Mouse (Mus musculus) CD4-positive, CD25-positive, alpha-beta regulatory T cell, adult 2 months (primary cell): ENCODE results near the gene Glrx.
"Not testable (repeated sequence)": the region's sequence is repeated elsewhere in the genome, so short reads cannot be mapped to it uniquely, and the experiment has no call there.

ENCODE experiments used
- DNase-seq: peaks from one replicate; pipeline ENCODE4 v3.0.0-alpha.2; 2012; ENCODE audit warnings: low read depth, low spot score

The Glrx gene

GRCm38 (mm10) chr13:75833499-75833898 lies 6.2 kb upstream of the Glrx start:
- no peak for DNase-seq

- no peak for DNase-seq
Observed at GRCm38 (mm10) chr13:75835461-75835860, 4.2 kb upstream of the Glrx start.

- DNase-seq: no peak
Observed at GRCm38 (mm10) chr13:75838506-75838905, 1.2 kb upstream of the Glrx start.

DNA sequence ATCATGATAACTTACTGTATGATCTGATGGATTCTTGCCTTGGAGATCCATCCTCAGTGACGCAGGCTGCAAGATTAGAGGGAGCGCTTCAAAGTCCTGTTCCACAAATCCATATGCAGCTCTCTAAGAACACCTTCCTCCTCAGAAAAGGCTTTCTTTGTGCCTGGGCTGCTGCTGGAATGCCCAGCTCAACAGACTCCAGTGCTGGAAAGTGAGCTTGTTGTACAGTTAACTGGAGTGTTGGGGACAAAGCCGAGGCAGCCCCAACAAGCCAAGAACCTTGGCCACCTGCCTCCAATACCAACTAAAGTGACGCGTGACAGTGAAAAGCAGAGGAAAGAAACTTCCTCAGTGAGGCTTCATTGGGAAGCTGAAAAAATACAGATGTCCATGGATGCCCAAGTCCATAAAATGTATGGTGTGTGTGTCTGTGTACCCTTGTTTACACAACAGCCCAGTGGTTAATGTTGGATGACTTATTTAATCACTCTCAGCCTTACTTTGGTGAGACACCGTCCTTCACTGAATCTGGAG lies 1.2 kb downstream of the Glrx start:
- no peak for DNase-seq

DNA sequence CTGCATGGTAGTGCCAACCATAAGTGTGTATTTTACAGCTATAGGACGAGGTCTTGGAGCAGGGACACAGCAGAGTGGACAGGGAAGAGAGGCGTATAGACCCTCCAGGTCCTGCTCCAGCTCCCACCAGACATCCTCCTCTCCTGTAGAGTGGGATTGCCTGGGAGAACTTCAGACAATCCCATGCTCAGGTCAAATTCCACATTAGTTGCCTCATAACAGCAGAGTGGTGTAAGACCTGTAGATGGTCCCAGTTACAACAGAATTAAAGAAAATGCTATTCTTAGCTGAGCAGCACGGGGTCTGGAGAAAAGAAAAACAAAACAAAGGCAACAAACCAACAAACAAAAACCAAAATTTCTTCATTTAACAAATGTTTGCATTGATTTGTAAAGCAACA lies 2.3 kb downstream of the Glrx start:
- no peak for DNase-seq

DNA sequence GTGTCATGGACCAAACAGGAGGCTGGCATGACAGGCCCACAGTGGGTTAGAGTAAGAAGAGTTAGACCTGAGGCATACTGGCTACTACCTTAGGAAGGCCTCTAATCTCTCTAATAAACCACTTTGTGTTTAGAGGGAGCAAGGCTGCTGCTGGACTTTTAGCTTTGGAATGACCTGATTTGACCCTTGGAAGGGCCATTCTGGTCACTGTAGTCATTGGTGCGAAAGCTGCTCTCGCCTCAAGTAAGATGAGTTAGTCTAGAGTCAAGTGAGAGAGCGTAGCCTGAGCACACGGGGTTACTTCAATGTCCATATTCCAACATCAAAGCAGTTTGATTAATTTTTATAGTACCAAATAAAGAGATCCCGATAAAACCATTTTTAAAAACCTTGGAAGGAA lies 3.7 kb downstream of the Glrx start:
- DNase-seq: no peak

GRCm38 (mm10) chr13:75843993-75844683 lies 4.5 kb downstream of the Glrx start:
- peak; percentile 31 for DNase-seq

DNA sequence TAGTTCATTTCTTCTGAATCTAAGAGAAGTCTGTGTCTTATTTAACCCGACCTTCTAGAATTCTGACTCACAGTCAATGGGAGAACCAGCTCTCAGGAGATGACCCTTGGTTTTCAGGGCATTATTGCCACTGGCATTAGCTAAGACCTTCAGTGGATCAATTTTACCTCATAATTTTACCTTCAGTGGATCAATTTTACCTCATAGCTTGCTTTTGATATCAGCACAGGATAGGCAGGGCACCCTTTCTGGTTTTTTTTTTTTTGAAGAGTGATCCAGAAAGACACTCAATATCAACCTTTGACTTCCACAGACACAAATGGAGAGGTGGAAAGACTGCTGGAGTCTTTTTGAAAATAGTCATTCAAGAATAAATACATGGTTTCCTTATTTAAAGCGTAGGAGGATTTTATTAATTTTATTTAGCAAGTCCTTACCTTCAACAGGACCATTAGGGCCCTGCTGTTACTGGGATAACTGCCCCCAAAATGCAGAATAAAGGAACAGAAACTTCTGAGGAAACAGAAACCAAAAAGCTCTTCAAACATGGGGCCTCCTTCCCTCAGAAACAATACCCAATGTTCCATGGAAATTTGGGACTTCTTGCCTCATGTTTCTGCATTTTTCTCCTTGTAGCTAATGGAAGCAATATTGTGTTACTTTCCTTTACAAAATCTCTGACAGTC lies 5.3 kb downstream of the Glrx start:
- DNase-seq: no peak

DNA sequence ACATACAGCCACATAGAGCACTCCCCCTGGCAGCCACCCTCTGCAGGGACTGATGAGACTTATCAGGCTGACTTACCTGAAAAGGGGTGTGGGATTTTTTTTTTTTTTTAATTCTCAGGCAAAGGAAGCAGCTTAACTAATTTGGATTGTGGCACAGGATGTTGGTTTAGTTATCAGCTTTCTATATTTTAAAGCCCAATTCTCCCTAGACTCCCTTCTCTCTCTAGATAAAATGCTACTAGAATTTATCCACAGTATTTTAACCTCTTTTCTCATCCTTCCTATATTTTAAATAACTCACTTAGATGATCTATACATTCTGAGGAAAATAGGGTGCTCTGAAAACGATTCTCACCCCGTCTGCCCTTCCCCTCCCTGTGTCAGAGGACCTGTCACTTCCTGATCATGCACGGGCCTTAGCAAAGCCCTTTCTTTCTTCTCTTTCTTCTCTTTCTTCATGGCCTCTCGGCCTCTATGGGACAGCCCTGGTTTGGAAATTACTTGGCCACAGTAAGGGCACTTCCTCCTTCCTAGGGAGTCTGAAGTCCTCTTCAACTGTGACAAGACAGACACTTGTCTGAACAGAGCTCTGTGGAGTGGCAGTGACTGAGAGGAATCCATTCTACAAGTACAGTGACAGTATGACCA lies 6.0 kb downstream of the Glrx start:
- DNase-seq: no peak

DNA sequence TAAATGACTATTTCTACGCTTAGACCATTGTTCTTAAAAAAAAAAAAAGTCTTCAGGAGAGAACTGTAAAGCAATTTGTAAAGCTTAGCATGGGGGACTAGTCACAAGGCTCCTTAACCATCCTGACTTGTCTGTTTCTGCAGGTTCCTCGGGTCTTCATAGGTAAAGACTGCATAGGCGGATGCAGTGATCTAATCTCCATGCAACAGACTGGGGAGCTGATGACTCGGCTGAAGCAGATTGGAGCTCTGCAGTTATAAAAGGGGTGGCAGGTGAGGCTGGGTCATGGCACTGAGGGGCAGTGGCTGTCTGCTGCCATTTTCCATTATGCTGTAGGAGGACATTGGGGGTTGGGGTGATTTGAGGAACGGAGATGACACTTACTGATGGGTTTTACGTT lies 7.4 kb downstream of the Glrx start:
- DNase-seq: no peak

DNA sequence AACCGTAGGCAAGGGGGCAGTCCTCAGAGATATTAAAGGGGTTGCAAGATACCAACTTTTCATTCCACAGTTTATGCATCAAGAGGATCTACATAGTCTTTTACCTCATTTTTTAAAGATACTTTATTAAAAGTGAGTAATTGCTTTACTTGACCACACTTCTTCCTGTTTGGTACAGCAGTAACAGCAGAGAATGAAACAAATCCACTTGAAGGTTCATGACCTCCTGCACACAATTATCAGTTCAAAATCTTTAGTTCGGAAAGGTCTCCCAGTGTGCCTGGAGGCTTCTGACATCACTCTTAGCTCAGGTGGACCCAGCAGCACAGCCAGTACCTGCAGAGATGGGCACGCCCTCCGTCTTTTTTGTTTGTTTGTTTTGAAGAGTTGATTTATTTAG lies 12.4 kb downstream of the Glrx start:
- no peak for DNase-seq

GRCm38 (mm10) chr13:75853118-75853517 lies 13.4 kb downstream of the Glrx start:
- DNase-seq: no peak

GRCm38 (mm10) chr13:75859264-75859844 lies 19.7 kb downstream of the Glrx start:
- no peak for DNase-seq

DNA sequence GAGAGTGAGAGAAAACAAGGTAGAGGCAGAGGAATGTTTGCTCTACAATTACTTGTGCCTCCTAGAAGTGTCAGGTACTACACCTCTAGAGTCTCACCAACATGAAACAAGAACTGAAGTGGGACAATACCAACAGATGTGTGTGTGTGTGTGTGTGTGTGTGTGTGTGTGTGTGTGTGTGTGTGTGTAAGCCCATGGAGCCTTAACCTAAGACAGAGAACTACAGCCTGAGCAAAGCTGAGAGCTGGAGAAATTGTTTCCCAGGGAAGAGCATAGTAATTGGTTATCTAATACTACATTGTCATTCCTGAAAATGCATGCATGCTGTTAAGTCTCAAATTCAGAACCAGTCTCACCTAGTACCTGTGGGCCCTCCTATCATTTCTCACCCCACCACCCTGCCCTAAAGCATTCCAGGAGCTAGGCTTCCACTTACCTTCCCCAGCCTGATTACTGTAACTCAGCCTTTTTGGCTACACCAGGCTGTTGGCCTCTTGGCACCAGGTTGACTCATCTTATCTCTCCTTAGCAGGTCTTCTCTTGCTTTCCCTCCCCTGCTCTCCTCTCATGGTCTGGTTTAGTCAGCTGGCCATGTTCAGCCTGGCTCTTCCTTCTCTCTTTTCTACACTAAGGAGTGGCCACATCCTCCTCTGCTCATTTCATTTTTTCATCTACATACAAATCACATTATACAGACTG lies 26.0 kb downstream of the Glrx start:
- no peak for DNase-seq

- DNase-seq: no peak
Observed at GRCm38 (mm10) chr13:75867876-75868275, 28.2 kb downstream of the Glrx start.

DNA sequence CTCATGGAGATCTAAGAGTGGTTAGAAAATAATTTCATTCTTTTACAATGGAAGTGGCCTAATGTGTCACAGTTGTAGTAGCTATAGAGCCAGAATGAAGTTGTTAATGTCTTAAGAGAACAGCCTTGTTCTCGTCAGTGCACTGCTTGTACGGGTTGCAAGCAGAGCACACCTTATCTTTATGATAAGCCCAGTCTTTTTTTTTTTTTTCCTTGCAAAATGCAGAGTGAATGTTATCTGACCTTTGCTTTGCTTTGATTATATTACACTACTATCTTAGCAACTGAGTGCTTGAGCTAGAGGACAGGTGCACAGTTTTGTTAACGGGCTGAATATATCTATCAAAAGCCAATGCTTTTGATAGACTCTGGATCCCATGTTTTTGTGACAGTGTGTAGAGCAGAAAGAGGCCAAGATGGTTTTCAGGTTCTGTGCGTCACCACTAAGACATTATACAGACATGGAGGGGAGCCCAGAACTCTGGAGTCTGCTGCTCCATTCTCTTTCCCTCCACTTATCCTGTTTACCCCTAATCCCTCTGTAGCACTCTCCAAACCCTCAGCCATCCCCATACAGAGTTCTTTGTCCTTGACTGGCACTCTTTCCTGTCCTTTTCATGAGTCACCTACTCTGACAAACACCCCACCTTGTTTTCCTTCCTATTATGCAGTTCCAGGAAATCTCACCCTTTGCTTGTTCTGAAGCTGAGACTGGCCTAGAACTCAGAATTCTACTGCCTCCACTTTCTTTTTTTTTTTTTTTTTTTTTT lies 35.1 kb downstream of the Glrx start:
- no peak for DNase-seq

DNA sequence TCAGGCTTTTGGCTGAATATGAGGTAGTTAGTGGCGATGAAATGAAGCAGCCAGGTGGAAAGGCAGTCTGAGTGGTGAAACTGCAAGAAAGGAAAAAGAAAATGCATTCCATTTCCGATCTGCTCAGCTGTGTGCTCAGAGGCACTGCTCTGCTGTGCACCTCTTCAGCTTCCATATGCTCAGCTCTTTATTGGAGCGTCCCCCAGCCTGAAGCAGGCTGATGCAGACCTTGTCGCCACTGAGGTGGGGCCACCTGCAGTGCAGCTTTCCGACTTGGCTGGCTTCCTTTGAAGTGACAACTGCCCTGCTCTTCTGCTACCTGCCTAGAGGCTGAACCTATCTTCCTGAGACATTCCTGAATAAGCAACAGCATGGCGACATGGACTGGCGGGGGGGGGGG lies 36.5 kb downstream of the Glrx start:
- not testable (repeated sequence) for DNase-seq

DNA sequence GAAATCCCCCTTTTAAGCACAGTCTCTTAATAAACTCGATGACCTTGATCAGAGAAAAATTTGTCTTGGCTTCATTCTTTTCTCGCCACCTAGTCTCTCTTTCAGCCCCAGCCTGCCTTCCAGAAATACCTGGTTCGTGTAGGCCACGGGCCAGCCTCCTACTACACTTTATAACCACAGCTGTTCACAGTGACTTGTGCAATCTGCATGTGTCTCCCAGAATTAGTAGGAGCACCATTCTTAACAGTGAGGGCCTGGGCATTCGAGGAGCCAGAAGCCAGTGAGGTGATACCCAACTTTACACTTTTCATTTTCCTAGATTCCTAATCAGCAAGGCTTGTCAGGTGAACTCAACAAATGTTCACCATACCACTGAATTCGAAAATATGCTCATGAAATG lies 36.9 kb downstream of the Glrx start:
- no peak for DNase-seq

GRCm38 (mm10) chr13:75877907-75878306 lies 38.2 kb downstream of the Glrx start:
- peak; percentile 73 for DNase-seq

GRCm38 (mm10) chr13:75879756-75880155 lies 40.1 kb downstream of the Glrx start:
- DNase-seq: no peak

GRCm38 (mm10) chr13:75880501-75880900 lies 40.8 kb downstream of the Glrx start:
- DNase-seq: no peak
